Mouse (Mus musculus): ENCODE data around the gene Cd200r3. TPM values are rescaled to one million over a fixed set of nuclear protein-coding genes. Genes with fewer than 3 reads are reported as not detected.

The Cd200r3 gene
- polyA plus RNA-seq, 1 experiment = not detected

Other genes starting within 250 kb of the Cd200r3 start
- gene Nepro, start 219.4 kb upstream of the Cd200r3 start, polyA plus RNA-seq (2012; ENCODE audit: insufficient read depth, insufficient read length, missing spikeins) = 4.0 and 6.1 TPM in 2 replicates
- 33.0 and 34.8 TPM in 2 replicates for gene Gtpbp8, start 197.3 kb upstream of the Cd200r3 start, polyA plus RNA-seq (2012; ENCODE audit: insufficient read depth, insufficient read length, missing spikeins)
- 0.71 and 0.79 TPM in 2 replicates for gene Cd200r1, start 177.9 kb upstream of the Cd200r3 start, polyA plus RNA-seq (2012; ENCODE audit: insufficient read depth, insufficient read length, missing spikeins)
- not detected in 2 replicates for gene Cd200r4, start 131.9 kb upstream of the Cd200r3 start, polyA plus RNA-seq (2012; ENCODE audit: insufficient read depth, insufficient read length, missing spikeins)
- gene Cd200r2, start 76.6 kb upstream of the Cd200r3 start, polyA plus RNA-seq (2012; ENCODE audit: insufficient read depth, insufficient read length, missing spikeins) = not detected in 2 replicates
- gene Ccdc80, start 149.7 kb downstream of the Cd200r3 start, polyA plus RNA-seq (2012; ENCODE audit: insufficient read depth, insufficient read length, missing spikeins) = 96.4 and 96.5 TPM in 2 replicates
- 13.5 and 18.6 TPM in 2 replicates for gene Slc35a5, start 215.0 kb downstream of the Cd200r3 start, polyA plus RNA-seq (2012; ENCODE audit: insufficient read depth, insufficient read length, missing spikeins)
- 60.2 and 67.4 TPM in 2 replicates for gene Atg3, start 215.1 kb downstream of the Cd200r3 start, polyA plus RNA-seq (2012; ENCODE audit: insufficient read depth, insufficient read length, missing spikeins)

Data from brown adipose tissue, adult 24 weeks (tissue).